Mouse (Mus musculus) intestine, embryonic 14.5 days (tissue): ENCODE measurements at regions not wholly inside any gene's neighbourhood (a gene's known extent, or its start where the extent isn't known, plus 50 kb on each side); places are given as distances from the start of the nearest gene placed in this dataset.

Experiments
- ATAC-seq: fragments of 200-750 bp; cut with Nextera tagmentation; replicated peaks from 2 replicates; pipeline ENCODE4 v1.8.0; 2017; ENCODE audit warnings: low read depth, moderate number of reproducible peaks, moderate TSS enrichment, moderate library complexity; ENCODE audit not compliant: low FRiP score, low TSS enrichment
- DNase-seq: peaks from one replicate; pipeline ENCODE4 v3.0.0-alpha.2; 2018; ENCODE audit warnings: low spot score
- H3K27ac ChIP-seq: fragments of 300-500 bp; sonication (generic); 2 replicates; pipeline ENCODE4 v1.5.1; 2014; ENCODE audit warnings: low read depth, mild to moderate bottlenecking, control low read depth
- H3K27me3 ChIP-seq: fragments of 300-500 bp; sonication (generic); replicated peaks from 2 replicates; pipeline ENCODE4 v1.6.1; 2014; ENCODE audit warnings: low read length, control low read depth; ENCODE audit not compliant: control insufficient read depth, insufficient read depth
- H3K36me3 ChIP-seq: fragments of 300-500 bp; sonication (generic); 2 replicates; pipeline ENCODE4 v1.6.1; 2014; ENCODE audit warnings: low read length, control low read depth; ENCODE audit not compliant: control insufficient read depth, insufficient read depth
- H3K4me1 ChIP-seq: fragments of 300-500 bp; sonication (generic); replicated peaks from 2 replicates; pipeline ENCODE4 v1.6.1; 2014; ENCODE audit warnings: low read length, control low read depth, mixed read lengths; ENCODE audit not compliant: control insufficient read depth, insufficient read depth
- H3K4me2 ChIP-seq: fragments of 300-500 bp; sonication (generic); 2 replicates; pipeline ENCODE4 v1.6.1; 2014; ENCODE audit warnings: low read length
- H3K4me3 ChIP-seq: fragments of 300-500 bp; sonication (generic); 2 replicates; pipeline ENCODE4 v1.5.1; 2014; ENCODE audit warnings: low read depth, low read length, control low read depth, mixed read lengths
- H3K9ac ChIP-seq: fragments of 300-500 bp; sonication (generic); 2 replicates; pipeline ENCODE4 v1.6.1; 2014; ENCODE audit warnings: mild to moderate bottlenecking, low read length
- H3K9me3 ChIP-seq: fragments of 300-500 bp; sonication (generic); 2 replicates; pipeline ENCODE4 v1.6.1; 2016; ENCODE audit warnings: low read length, control low read depth; ENCODE audit not compliant: control insufficient read depth
- WGBS: fragments of 180-500 bp; shearing (Covaris S2); extraction: QIAGEN DNeasy Blood & Tissue Kit; methylation state at CpG from one replicate; pipeline ENCODE4 v1.1.7; 2014; 5-methylcytosine and 5-hydroxymethylcytosine counted together

DNA sequence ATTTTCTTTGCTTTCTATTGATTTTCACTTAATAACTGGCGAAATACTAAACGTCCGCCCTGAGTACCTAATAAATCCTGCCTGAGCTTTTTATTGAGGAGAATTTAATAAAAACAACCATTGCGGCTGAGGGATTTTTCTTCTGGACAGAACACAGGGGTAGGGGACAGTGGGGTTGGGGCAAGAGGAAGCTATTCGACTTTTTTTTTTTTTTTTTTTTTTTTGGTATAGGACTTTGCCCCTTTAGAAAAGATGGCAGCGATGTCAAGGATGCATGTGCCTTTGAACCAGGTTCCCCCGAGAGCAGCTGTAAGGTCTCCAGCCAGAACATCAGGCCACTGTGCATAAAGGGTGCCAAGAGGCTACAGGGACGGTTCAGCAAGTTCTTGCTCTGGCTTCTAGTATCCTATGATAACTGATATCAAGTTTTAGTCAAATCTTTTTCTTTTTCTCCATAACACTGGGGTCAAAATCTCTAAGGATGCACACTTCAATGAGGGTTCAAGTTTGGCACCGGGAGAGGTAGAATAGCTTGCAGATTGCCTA, 126.9 kb downstream of the Gm10295 start:
- H3K27me3 ChIP-seq = no peaks in the 10 kb centered on the region
- no peak for ATAC-seq
- no peak overlapping the region; the same call in 1 of the 2 replicates for H3K27ac ChIP-seq
- H3K9ac ChIP-seq = no peak overlapping the region
- no peaks in the 10 kb centered on the region for H3K9me3 ChIP-seq
- no peak for DNase-seq
- H3K4me1 ChIP-seq = peaks cover 13% of the 10 kb centered on the region
- H3K4me2 ChIP-seq = peak overlapping the region; percentile 44
- H3K4me3 ChIP-seq = no peak overlapping the region
- 45% methylated on average over 9 of the region's 9 CpGs for WGBS
- H3K36me3 ChIP-seq = no peaks in the 10 kb centered on the region

- ATAC-seq (no peak), DNase-seq (no peak)
- Histone ChIP-seq H3K4me3 (no peak overlapping the region), H3K4me1 (peaks cover 13% of the 10 kb centered on the region), H3K36me3 (no peaks in the 10 kb centered on the region), H3K9ac (no peak overlapping the region), H3K27me3 (no peaks in the 10 kb centered on the region), H3K27ac (no peak overlapping the region; the same call in 1 of the 2 replicates), H3K9me3 (no peaks in the 10 kb centered on the region), H3K4me2 (peak overlapping the region; percentile 44)
- 39% methylated on average over 17 of the region's 17 CpGs for whole genome bisulfite sequencing
Observed at GRCm38 (mm10) chr7:71223513-71224319, 127.6 kb downstream of the Gm10295 start.

DNA sequence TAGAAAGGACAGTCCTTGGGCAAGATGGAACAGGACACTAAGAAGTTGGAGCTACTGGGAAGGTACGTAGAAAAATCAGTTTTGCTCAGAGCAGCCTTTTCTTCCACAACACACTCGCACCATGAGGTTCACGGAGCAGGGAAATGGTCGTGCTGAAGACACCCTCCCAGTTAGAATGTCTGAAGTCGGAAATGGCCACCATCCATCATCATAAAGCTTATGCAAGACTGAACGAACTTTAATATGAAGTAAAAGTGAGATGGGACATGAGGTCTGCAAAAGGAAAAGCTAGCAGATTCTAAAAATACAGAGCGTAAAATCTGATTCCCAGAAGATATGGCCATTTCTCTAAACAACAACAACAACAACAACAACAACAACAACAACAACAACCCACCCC, 133.9 kb downstream of the Gm10295 start:
- Histone ChIP-seq H3K27ac (no peak overlapping the region), H3K9me3 (no peaks in the 10 kb centered on the region), H3K9ac (no peak overlapping the region), H3K4me2 (no peak overlapping the region), H3K4me1 (peaks cover 8% of the 10 kb centered on the region; the same call in 1 of the 2 replicates), H3K4me3 (no peak overlapping the region), H3K27me3 (no peaks in the 10 kb centered on the region), H3K36me3 (no peaks in the 10 kb centered on the region)
- WGBS = 67% methylated on average over 7 of the region's 7 CpGs
- ATAC-seq (no peak), DNase-seq (no peak)

- no peak overlapping the region for H3K27ac ChIP-seq
- H3K4me2 ChIP-seq = no peak overlapping the region
- no peak overlapping the region for H3K9ac ChIP-seq
- H3K27me3 ChIP-seq = no peaks in the 10 kb centered on the region
- ATAC-seq = no peak
- no peaks in the 10 kb centered on the region for H3K36me3 ChIP-seq
- no peak overlapping the region for H3K4me3 ChIP-seq
- DNase-seq = no peak
- 58% methylated on average over 2 of the region's 2 CpGs for WGBS
- peaks cover 8% of the 10 kb centered on the region; the same call in 1 of the 2 replicates for H3K4me1 ChIP-seq
- H3K9me3 ChIP-seq = no peaks in the 10 kb centered on the region
Observed at GRCm38 (mm10) chr7:71216808-71217207, 134.5 kb downstream of the Gm10295 start.

DNA sequence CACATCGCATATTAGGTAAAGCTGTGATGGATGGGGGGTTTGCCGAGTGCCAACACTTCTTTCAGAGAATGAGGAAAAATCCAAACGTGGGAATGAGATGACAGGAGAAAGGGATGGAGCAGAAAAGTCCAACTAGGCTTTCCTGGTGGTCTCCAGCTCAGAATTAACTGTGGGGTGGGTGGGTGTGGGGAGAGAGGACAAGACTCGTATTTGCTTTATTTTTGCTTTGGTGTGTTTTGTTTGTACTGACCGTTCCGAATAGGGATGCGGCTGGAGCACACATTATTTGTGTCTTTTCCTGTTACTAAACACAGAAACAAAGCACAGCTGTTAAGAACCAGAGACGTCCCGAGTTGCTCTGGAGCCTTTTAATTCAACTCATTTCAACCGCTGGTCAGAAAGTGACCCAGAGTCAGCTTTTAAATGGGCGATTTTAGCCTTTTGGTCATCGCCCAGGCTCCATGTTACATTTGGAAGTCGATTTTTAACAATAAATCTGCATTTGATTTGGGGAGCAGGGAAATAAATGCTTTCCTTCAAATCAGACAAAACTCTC, 136.7 kb downstream of the Gm10295 start:
- WGBS = 46% methylated on average over 13 of the region's 13 CpGs
- Histone ChIP-seq H3K9me3 (no peaks in the 10 kb centered on the region), H3K4me1 (peaks cover 8% of the 10 kb centered on the region; the same call in 1 of the 2 replicates), H3K27me3 (no peaks in the 10 kb centered on the region), H3K9ac (no peak overlapping the region), H3K27ac (no peak overlapping the region; the same call in 1 of the 2 replicates), H3K4me2 (no peak overlapping the region), H3K36me3 (no peaks in the 10 kb centered on the region), H3K4me3 (no peak overlapping the region)
- no peak for DNase-seq
- ATAC-seq = no peak

DNA sequence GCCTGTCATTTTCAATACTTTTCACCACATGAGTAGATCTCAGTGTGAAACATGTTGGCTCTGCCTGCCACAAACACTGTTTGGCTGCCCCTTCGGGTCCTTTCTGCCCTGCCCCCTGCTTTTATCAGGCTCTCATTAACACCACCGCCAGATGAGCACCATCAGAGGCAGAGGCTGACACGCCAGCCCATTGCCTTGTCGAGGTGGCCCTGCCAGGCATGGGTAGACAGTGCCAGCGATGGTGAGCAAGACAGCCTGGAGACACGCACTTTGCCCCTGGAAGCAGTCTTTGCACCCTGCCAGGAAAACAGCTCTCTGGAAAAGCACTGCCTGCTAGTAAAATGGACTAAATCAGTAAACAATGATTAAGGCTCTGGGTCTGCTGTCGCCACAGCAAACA, 158.2 kb downstream of the Gm10295 start:
- Histone ChIP-seq H3K9me3 (no peaks in the 10 kb centered on the region), H3K9ac (no peak overlapping the region), H3K4me2 (no peak overlapping the region), H3K27me3 (no peaks in the 10 kb centered on the region), H3K36me3 (no peaks in the 10 kb centered on the region), H3K4me3 (no peak overlapping the region), H3K4me1 (peaks cover 2% of the 10 kb centered on the region), H3K27ac (no peak overlapping the region)
- 29% methylated on average over 7 of the region's 7 CpGs for WGBS
- no peak for ATAC-seq
- no peak for DNase-seq

GRCm38 (mm10) chr7:71190161-71190711, 161.0 kb downstream of the Gm10295 start:
- WGBS = 81% methylated on average over 12 of the region's 12 CpGs
- DNase-seq (no peak), ATAC-seq (no peak)
- Histone ChIP-seq H3K4me1 (peaks cover 5% of the 10 kb centered on the region), H3K4me3 (no peak overlapping the region), H3K4me2 (no peak overlapping the region), H3K27ac (no peak overlapping the region), H3K9ac (no peak overlapping the region), H3K9me3 (no peaks in the 10 kb centered on the region), H3K27me3 (no peaks in the 10 kb centered on the region), H3K36me3 (no peaks in the 10 kb centered on the region)

DNA sequence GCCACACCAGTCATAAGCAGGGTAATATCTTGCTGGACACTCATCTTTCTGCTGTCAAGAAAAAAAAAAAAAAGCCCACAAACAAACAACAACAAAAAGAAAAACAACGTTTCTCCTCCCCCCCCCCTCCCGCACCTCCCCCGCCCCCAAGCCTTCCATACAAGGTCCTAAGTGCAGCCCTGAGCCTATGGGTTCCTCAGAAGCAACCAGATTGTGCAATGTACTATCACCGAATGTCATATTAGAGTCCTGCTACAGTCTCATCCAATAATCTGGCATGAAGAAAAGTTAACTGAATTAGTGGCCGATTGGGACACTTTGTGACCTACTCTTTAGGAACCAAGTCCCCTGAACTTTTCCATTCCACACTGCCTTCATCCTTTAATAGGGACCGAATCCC, 161.5 kb downstream of the Gm10295 start:
- Histone ChIP-seq H3K4me3 (no peak overlapping the region), H3K9ac (no peak overlapping the region), H3K9me3 (no peaks in the 10 kb centered on the region), H3K27me3 (no peaks in the 10 kb centered on the region), H3K36me3 (no peaks in the 10 kb centered on the region), H3K27ac (no peak overlapping the region), H3K4me2 (no peak overlapping the region), H3K4me1 (peaks cover 5% of the 10 kb centered on the region)
- WGBS = 81% methylated on average over 6 of the region's 6 CpGs
- DNase-seq (no peak), ATAC-seq (no peak)
